ENCODE assay signal across 8 mouse cellular contexts in the genomic region with DNA sequence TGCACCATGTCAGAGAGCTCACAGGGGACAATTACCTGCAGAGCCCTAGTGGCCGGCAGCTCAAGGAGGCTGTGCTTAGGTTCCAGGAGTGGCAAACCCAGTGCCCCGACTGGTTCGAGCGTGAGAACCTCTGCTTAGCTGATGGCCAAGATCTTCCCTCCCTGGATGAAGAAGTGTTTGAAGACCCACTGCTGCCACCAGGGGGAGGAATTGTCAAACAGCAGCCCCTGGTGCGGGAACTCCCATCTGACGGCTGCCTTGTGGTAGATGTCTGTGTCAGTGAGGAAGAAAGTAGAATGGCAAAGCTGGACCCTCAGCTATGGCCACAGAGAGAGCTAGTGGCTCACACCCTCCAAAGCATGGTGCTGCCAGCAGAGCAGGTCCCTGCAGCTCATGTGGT. TPM values are rescaled to one million over a fixed set of nuclear protein-coding genes. Genes with fewer than 3 reads are reported as not detected.
DNase-seq lines count a peak whose midpoint lies in the region; ATAC-seq lines count a peak whose summit lies in the region.
"Had no signal": no experiment of that assay in that cellular context is flagged by ENCODE, and none has a peak within 500 bp of the region (broad histone marks: within the 10 kb centered on the region; RNA-seq: fewer than 3 reads in every experiment).

No protein-coding gene starts in this region.

- no peaks in the 10 kb centered on the region for H3K27me3 ChIP-seq in kidney, embryonic 14.5 days (ENCODE audit: control insufficient read depth, insufficient read depth, low read length)

- 93% methylated on average over 6 of the region's 6 CpGs for WGBS in kidney, embryonic 14.5 days

- H3K4me2 ChIP-seq in kidney, embryonic 14.5 days (replicated peaks; ENCODE audit: low read depth, low read length), result no peak overlapping the region

- DNase-seq in kidney, postnatal 14 days, result peak; percentile 20
- peak; percentile 68 to 74 for DNase-seq in B cell, adult 2 months
- peak; percentile 64 for DNase-seq in ES-CJ7 (ENCODE audit: low read depth, low spot score)
- peak; percentile 69 for DNase-seq in lung, postnatal 36 days
- DNase-seq in cerebellum, adult 9-11 months, result no peak
- DNase-seq: embryo, embryonic 11 days had no signal

- H3K9me3 ChIP-seq in kidney, embryonic 14.5 days (ENCODE audit: control insufficient read depth, low read length), result no peaks in the 10 kb centered on the region

- no peak overlapping the region for H3K4me3 ChIP-seq in kidney, embryonic 14.5 days (ENCODE audit: low read length)

- no peak for ATAC-seq in kidney, embryonic 14.5 days (ENCODE audit: low FRiP score, low TSS enrichment)
- ATAC-seq in inflammation-experienced regulatory T-cells, adult 6 months, result no peak

- H3K4me1 ChIP-seq in kidney, embryonic 14.5 days (ENCODE audit: control insufficient read depth, insufficient read depth, low read length), result no peaks in the 10 kb centered on the region; the same call in 1 of the 2 replicates

- H3K9ac ChIP-seq in kidney, embryonic 14.5 days (ENCODE audit: low read depth, low read length), result no peak overlapping the region

- no peaks in the 10 kb centered on the region for H3K36me3 ChIP-seq in kidney, embryonic 14.5 days (ENCODE audit: control insufficient read depth, insufficient read depth, low read length)

- H3K27ac ChIP-seq in kidney, embryonic 14.5 days (ENCODE audit: low read depth, low read length), result no peak overlapping the region

RNA-seq across cellular contexts. Expression of a gene that starts 12.1 kb away (rescaled TPM):
- 0.04 and 0.21 TPM in 2 replicates for polyA plus RNA-seq in kidney, embryonic 14.5 days (2014; fragmentation: Nextera tagmentation; extraction: Ambion mirVana)
- under 1 TPM in 2 of 3 experiments, not detected in 1; 0.41 to 0.56 TPM for polyA plus RNA-seq in inflammation-experienced regulatory T-cells, adult 6 months (2017; shearing (Covaris generic))

RNA-seq across cellular contexts. Expression of a gene that starts 18.5 kb away (rescaled TPM):
- 2.3 and 2.4 TPM in 2 replicates for polyA plus RNA-seq in kidney, embryonic 14.5 days (2014; fragmentation: Nextera tagmentation; extraction: Ambion mirVana)
- polyA plus RNA-seq in inflammation-experienced regulatory T-cells, adult 6 months (2017; shearing (Covaris generic)), result 10 to 100 TPM in 2 of 3 experiments, 1 to 10 TPM in 1; 9.7 to 27.4 (median 25.2) TPM

RNA-seq across cellular contexts. Expression of a gene that starts 49.6 kb away (rescaled TPM):
- 13.7 and 15.2 TPM in 2 replicates for polyA plus RNA-seq in kidney, embryonic 14.5 days (2014; fragmentation: Nextera tagmentation; extraction: Ambion mirVana)
- 10 to 100 TPM; 24.6 to 38.9 (median 33.1) TPM for polyA plus RNA-seq in inflammation-experienced regulatory T-cells, adult 6 months (2017; shearing (Covaris generic))
